Mouse (Mus musculus) 3T3-L1 (cell line): Measurements from ENCODE around the gene Psen2.
A peak's percentile ranks its signal among the peaks of the same experiment; 100 is the strongest.

Experiments
- DNase-seq: peaks from one replicate; pipeline ENCODE4 v3.0.0-alpha.2; 2015; ENCODE audit warnings: low read depth, low spot score

The Psen2 gene

DNA sequence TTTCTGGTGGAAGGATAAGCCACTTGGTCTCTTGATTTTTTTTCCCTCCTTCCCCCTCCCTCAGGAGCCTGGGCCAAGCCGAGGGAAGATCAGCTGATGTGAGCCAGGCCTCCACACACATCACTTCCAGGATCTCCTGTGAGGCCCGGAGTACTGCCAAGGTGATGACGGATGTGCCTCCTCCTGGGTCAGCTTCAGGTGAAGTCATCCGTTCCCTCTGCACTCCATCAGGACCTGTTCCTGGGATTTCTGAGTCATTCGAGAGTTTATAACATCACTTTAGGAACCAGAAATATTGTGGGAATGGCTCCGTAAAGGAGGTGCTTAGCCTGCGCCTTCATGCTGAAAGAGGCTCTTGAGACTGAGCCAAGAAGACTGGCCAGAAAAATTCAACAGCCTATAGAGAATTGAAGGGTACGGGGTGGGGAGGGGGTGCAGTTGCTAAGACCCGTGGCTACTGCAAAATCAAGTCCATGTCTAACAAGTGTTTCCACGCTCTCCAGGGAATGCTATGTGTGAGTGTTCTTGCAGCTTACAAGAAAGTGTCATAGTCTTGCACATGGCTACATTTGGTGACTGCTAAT lies 11.6 kb upstream of the Psen2 start:
- DNase-seq: no peak

DNA sequence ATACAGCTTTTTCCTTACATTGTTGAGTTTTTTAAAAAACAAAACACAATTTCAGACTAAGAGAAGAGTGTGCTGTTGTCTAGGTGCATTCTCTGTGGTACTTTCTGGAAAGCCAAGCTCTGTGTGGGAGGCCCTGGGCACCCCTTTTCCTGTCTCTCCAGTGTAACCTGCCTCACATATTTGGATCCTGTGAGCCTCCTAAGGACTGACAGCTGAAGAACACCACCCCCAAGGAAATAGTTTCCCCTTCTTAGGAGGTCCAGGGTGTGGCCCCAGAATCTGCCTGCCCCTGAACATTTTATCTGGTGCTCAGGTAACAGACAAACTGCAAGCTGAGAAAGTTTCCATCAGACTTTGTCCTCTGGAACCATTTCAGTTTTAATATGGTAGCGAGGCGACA lies 5.8 kb upstream of the Psen2 start:
- no peak for DNase-seq

DNA sequence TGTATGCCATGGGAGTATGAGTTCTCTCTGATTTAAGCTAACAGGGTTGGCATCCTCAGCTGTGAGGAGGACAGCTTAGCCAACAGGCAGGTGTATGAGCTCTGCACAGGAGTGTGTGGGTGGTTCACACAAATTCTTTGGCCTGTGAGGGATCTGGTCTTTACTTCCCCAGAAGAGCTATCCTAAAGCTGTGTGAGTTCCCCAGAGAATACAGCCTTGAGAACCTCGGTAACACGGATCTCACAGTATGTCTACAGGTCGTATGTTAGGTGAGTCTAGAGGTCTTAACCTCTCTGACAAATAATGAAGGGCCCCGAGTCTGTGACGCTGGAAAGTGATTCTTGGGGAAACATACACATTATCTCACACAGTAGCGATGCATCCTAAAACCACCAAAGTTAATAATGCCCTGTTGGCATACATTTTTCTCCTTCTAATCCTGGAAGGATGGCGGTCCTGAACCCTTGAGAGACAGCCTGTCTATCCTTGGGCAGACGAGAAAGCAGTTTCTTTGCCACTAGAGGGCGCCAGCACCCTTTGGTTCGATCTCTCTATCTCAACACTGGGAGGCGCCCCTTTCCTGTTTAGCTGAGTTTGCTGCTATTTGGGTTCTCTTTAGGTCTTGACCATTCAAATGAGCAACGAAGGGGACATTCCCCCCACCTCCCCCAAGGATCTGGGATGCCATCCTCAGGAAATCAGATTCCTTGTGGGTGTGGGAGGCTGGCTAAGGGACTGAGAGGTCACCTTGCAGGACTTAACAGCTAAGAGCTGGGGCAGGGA lies 5.2 kb upstream of the Psen2 start:
- peak; percentile 96 for DNase-seq

DNA sequence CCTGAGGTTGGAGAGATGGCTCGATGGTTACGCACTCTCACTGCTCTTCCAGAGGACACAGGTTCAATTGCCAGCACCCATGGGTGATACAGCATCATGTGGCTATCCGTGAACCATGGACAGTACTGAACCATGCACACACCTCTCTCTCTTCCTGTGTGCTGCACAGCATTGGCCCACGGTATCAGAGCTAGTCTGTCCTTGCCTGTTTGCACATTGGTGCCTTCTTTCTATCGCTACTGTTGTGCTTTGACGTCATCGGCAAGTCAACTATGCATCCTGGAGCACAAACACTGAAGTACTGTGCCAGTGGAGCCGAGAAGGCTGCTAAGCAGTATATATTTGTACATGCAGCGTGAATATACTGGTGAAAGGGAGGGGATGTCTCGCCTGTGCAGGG lies 3.9 kb upstream of the Psen2 start:
- DNase-seq: no peak

DNA sequence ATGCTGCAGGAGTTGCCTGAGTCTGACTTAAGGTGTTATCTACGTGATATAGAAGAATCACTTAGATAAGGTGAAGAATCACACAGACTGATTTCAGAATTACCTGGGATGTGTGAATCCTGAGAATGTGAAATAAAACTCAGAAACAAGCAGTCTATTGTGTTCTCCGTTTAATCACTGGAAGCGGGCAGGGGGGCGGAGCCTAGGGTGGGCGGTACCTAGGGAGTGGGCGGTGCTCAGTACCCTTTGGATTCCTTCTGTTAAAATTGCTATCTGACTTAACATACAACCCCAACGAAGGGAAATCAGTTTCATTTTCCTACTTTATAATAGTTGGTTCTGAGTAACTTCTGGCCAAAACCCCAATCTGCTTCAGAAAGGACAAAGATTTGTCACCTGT lies 2.2 kb upstream of the Psen2 start:
- DNase-seq: no peak

DNA sequence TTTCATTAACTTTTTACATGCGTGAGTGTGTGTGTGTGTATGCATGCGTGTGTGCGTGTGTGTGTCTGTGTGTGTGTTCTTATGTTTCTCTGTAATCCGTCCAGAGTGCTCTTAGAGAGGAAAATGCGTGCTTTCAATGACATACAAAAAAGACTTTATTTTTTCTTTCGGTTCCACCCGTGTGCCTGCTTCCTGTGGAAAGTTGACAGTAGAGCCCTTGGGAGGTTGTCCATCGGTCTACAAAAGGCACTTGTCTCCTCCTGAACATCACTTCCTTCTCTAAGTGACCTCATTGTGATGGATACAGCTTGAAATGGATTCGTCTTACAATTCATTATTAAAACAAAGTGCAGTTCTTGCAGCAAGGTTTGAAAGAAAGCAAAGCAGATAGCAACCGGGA lies 1.6 kb upstream of the Psen2 start:
- DNase-seq: no peak

DNA sequence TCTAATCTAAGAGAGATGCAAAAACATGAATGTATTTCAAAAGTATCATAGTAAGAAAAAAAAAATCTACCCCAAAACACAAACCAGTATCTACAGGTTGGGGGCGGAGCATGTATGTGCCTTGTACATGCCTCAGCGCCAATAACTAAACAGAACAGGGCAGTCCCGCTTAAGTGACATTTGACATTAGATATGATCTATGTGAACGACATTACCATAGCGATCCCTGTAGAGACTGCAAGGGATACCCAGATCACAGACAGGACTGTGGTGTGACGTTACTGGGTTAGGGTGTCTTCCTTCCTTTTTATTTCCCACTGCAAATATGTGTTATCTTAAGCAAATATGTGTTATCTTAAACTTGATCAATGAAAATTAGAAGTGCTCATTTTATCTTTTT lies 1.2 kb upstream of the Psen2 start:
- DNase-seq: no peak

DNA sequence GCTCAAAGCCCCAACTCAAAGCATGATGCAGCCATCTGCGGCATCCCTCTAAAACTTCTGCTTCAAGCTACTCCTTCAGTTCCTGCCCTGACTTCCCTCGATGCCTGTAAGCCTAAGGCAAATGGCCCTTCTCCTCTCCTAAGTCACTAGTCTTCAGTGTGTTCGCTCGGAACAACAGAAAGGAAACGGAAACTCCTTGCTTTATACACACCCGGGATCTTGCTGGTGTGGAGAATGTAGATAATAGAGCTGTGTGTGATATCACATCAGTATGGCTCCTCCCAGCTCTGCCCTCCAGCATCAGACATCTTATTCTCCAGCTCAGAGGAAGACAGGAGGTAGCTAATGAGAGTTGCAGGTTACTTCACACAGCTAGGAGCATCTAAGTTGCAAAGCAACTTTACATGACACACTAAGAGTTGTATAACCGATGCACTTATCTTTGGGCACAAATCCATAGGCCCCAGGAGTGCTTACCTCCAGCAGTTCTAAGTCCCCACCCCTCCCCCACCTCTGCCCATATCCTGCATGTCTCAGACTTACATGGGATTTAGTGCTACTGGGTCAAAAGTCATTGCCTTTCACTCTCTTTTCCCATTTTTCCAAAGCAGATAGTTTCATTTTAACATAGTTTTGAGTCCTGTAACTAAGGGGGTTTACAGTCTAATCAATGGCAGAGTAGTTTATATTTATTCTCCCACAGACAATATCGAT lies 1.2 kb downstream of the Psen2 start:
- DNase-seq: no peak

DNA sequence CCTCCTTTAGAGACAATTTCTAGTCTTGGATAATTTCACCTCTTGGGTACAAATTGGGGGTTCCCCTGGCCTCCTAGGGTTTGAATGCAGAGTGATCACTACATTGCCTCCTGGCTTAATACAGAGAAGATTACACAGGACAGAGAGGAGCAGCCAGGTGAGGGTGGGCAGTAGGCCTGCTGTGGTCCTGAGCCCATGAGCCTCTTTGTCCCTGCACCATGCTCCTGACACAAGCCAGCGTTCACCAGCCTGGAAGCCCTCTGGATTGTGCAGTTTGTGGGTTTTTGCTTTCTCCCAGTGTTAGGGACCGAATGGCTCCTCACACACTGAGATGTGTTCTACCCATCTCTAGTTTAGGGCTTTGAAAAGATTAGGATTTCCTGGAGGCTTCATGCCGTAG lies 1.8 kb downstream of the Psen2 start:
- no peak for DNase-seq

DNA sequence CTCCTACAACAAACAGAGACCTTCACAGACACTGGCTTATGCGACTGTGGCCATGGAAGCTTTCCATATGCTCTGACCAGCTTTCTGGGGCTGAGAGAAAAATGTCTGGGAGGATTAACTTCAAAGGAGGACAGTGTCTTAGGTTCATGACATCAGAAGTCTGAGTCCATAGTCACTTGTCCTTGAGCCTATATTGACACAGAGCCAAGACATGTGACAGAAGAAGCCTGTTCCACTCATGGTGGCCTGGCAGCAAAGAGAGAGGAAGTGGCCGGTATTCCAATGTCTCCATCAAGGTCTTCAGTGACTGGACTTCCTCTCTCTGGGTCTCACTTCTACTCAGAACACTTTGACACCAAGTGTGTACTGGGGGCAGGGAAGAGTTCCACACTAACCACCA lies 2.4 kb downstream of the Psen2 start:
- no peak for DNase-seq

DNA sequence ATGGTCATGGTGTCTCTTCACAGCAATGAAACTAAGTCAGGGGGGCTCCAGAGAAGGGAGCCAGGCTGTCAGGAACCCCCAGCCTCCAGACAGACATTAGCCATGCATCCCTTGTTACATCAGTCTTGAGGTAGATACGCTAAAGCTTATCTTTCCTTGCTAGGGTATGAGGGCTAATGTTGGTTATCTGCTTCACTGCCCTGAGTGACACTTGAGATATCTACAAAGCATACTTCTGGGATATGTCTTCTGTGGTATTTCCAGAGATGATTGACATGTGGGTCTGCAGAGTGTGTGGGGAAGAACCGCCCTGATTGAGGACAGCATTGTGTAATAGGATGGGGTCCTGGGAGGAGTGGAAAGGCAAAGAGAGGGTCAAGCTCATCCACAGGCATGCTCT lies 3.5 kb downstream of the Psen2 start:
- DNase-seq: no peak

DNA sequence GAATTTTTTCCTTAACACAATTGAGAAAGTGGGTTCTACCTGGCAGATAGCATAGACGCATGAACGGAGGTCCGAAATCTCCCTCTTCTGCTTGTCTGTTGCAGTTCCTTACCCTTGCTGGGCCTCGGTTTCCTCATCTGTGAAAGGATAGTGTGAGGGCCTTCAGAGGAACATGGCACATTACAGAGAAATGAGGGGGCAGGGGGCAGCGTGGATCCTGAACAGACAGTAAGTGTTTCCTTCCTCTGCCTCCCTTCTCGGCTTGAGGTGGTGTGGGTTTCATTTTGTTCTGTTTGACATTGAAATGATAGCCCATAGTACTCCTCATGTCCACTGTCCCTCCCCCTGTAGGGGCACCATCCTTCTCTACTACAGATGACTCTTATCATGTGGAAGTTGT lies 5.8 kb downstream of the Psen2 start:
- DNase-seq: no peak

DNA sequence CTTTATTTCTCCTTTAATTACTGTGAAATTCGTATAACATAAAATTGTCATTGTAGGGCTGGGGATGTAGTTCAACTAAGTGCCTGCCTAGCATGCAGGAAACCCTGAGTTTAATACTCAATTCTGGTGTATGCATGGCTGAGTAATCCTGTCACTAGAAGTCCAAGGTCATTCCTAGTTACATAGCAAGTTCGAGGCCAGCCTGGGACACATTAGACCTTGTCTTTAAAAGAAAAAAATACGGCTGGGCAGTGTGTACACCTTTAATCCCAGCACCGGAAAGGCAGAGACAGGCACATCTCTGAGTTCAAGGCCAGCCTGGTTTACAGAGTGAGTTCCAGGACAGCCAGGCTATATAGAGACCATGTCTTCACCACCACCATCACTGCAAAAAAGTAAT lies 6.4 kb downstream of the Psen2 start:
- DNase-seq: no peak

DNA sequence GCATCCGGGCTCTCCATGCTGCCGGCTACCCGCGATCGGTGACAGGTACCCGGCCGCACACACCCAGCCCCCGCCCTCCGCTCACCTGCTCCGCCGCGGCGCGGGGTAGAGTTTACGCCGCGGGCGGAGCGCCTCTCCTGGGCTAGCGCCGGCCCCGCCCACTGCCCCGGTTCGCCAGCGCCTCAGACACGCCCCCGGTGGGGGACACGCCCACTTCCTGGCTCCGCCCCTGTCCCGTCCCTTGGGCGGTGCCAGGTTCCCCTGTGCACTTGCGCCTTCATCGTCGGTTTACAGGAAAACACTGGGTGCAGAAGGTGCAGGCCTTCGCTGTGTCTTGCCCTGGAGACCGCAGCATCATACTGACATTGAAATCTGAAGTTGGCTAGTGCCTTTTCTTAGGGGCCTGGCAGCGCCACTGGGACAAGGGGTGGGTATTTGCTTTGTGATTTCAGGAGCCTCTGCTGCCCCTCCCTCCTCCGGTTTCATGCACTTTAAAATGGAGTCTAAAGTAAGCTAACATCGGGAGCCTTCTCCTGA lies 7.0 kb downstream of the Psen2 start:
- DNase-seq: peak; percentile 90

DNA sequence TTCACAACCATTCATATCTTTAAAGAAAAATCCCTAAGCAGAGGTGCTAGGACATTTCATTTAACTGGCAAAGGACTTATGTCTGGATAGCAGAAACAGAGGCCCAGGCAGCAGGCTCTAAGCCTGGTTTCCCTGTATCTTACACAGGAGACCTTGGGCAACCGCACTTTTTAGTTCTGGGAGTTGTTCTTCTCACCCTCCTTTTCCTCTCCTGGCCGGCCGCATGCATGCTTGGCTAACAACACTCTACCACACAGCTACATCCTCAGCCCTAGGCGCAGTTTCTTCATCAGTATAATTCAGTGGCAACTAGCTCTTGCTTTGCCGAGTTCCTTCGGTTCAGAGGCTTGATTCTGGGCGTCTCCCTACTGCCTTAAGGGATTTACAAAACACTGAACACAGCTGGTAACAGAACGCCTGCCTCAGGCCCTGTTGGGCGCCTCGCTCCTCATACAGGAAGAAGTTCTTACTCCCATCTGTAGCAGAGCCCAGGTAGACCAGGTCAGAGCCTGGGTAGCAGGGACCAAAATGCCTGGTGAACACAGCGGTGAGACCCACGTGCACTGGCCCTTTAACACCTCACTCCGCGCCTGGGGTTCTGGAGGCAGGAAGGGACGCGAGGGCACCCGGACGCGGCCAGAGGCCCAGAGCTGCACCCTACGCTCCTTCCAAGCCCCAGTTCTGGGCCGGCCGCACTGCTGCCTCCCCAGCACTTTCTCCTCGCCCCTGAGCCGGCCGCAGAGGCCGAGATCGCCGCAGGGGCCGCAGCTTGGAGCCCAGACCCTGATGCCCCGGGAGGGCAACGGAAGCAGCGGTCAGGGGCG lies 7.7 kb downstream of the Psen2 start:
- DNase-seq: peak; percentile 47

DNA sequence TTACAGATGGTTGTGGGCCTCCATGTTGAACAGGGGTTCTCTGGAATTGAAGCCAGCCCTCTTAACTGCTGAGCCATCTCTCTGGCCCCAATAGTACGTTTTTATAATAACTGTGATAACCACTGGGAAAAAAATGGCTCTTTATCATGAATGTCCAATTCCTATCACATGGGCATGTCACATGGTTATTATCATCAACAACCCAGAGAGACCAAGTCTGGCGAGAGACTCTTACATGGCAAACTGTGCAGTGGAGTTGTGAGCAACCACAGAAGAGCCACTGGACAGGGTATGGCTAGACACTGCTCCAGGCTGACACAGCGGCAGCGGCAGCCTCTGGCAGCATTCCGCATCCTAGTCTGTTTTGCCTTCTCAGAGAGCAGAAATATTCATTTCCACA lies 8.9 kb downstream of the Psen2 start:
- DNase-seq: no peak

DNA sequence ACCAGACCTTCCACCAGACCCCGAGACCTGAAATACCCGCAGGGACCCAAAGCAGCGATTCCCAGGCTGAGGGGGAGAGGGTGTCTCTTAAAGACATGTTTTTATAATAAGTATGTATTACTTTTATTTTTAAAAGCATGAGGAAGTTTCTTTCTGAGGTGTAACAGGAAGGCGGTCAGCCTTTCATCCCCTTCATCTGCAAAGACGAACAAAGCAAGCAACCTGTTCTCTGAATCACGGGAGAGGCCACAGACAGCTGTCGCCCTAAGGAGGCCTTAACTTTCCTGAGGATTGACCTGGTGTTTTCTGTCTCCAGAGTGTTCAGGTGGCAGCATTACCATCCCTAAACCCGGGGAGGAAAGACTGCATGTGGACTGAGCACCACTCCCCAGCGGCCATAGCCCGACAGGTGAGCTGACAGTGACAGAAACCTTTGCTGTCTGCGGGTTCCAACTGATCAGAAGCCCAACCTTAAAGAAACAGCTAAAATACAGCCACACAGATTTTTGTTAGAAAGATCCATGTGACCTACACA lies 10.5 kb downstream of the Psen2 start:
- no peak for DNase-seq

DNA sequence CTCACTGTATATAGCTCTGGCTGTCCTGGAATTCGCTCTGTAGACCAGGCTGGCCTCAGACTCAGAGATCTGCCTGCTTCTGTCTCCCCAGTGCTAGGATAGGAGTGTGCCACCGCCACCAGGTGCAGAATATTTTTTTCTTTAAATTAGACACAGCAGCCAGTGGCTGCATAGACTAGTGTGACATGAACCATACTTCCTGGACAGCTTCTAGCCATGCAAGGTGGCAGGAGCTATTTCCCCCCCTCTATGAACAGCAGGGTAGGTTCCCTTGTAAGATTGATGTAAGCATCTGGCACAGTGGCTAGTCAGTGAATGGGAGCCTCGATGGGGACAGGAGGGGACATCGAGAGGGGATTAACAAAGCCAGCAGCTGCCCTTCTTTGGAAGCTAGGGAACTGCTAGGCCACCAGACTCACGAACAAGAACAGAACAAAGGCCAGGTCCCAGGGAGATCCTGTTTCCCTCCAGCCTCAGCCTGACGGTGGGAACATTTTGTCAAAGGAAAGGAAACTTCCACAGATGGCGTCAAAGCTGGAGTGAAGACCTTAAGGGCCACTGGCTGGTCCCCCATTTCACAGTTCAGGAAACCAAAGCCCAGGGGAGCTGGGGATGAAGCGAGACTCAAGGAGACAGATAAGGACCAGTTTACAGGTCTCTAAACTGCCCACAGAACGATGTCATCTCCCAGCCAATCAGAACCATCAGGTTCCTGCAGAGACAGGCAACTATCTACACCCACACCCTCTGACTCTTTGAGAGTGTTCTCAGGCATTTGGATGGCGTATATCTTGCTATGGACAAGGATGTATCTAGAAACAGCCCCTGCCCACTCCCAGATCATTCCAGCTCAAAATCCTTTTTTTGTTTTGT lies 11.8 kb downstream of the Psen2 start:
- DNase-seq: no peak

DNA sequence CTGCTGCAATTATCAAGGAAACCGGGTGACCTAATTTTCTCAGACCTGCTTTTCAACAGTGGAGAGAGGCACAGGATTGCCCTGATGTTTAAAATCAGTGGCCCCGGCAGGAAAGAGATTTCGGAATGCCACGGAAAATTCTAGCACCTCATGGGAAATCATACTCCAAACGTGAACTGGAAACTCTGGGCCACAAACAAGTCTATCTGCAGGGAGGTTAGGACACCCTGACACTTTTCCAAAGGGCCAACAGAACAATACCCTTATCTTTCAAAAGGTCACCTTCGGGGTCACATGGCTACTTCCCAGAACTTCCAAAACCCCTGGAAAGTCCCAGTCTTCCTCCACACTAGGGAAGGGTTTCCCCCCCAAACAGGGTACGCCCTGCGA lies 12.8 kb downstream of the Psen2 start:
- no peak for DNase-seq

DNA sequence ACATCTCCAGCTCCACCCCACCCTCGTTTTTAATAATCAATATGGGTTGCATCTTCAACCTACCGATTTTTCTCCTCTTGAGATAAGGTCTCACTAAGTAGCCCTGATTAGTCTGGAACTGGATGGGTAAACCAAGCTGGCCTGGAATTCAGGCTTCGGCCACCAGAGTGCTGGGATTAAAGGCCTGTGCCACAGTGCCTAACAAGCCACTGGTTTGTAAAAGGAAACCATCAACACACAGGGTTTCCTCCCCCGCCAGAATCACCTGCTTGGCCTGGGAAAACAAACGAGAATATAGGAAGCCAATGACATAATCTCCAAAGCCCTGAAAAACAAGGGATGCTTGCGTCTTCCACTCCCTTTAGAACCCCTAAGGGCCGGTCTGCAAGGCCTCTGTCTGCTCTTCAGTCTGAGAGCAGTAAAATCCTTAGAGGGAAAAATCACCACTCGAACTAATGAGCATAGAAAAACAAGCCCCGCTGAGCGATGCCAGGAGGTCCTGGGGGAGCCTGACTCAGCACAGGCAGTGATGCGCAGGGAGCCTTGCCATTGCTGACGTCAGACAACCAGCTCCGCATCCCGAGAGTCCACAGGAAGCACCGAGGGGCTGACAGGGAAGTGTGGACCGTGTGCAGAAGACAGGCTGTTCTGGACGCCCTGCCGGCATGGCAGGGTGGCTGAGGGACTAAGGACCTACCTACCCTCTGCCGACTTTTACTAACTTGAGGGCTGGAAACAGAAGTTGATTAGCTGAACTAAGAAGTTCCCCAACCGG lies 13.4 kb downstream of the Psen2 start:
- DNase-seq: peak; percentile 96
